Mouse (Mus musculus): Measurements from ENCODE around the gene Atp8b2. TPM values are rescaled to one million over a fixed set of nuclear protein-coding genes. Genes with fewer than 3 reads are reported as not detected.
A peak's percentile ranks its signal among the peaks of the same experiment; 100 is the strongest.

The Atp8b2 gene
- polyA plus RNA-seq (2014; fragmentation: Nextera tagmentation; extraction: Ambion mirVana), result 8.0 and 11.4 TPM in 2 replicates

GRCm38 (mm10) chr3:89963221-89963763 is at the start of gene Atp8b2:
Gene Atp8b2, minus strand, starts transcription at chr3:89963508.
- H3K4me3 ChIP-seq (ENCODE audit: low read depth, low read length), result peak within 1 kb of the TSS; percentile 78
- no peaks in the 10 kb centered on the region for H3K27me3 ChIP-seq (ENCODE audit: control insufficient read depth, insufficient read depth, low read length)
- no peaks in the 10 kb centered on the region for H3K9me3 ChIP-seq (ENCODE audit: control insufficient read depth, low read length)
- no peaks in the 10 kb centered on the region for H3K36me3 ChIP-seq (ENCODE audit: control insufficient read depth, insufficient read depth, low read length)
- peak within 1 kb of the TSS; percentile 79 for H3K4me2 ChIP-seq
- peak within 1 kb of the TSS; percentile 89 for H3K9ac ChIP-seq (ENCODE audit: low read length)
- H3K4me1 ChIP-seq (ENCODE audit: control insufficient read depth, insufficient read depth, low read length), result peaks cover 44% of the 10 kb centered on the region
- peak within 1 kb of the TSS; percentile 77 for H3K27ac ChIP-seq (ENCODE audit: low read depth, low read length)
- 1% methylated on average over 30 of the region's 35 CpGs for WGBS
- DNase-seq (ENCODE audit: low spot score, missing footprints), result peak; percentile 97
- ATAC-seq (ENCODE audit: low FRiP score), result peak; percentile 72

GRCm38 (mm10) chr3:90010291-90010690 is 47.0 kb upstream of the Atp8b2 start:
- Histone ChIP-seq H3K4me2 (no peak overlapping the region), H3K9me3 (ENCODE audit: control insufficient read depth, low read length) (no peaks in the 10 kb centered on the region), H3K27ac (ENCODE audit: low read depth, low read length) (no peak overlapping the region), H3K4me3 (ENCODE audit: low read depth, low read length) (no peak overlapping the region), H3K36me3 (ENCODE audit: control insufficient read depth, insufficient read depth, low read length) (peaks cover 39% of the 10 kb centered on the region), H3K9ac (ENCODE audit: low read length) (no peak overlapping the region), H3K4me1 (ENCODE audit: control insufficient read depth, insufficient read depth, low read length) (no peaks in the 10 kb centered on the region), H3K27me3 (ENCODE audit: control insufficient read depth, insufficient read depth, low read length) (no peaks in the 10 kb centered on the region)
- 95% methylated on average over 2 of the region's 2 CpGs for WGBS
- no peak for DNase-seq (ENCODE audit: low spot score, missing footprints)
- no peak for ATAC-seq (ENCODE audit: low FRiP score)

DNA sequence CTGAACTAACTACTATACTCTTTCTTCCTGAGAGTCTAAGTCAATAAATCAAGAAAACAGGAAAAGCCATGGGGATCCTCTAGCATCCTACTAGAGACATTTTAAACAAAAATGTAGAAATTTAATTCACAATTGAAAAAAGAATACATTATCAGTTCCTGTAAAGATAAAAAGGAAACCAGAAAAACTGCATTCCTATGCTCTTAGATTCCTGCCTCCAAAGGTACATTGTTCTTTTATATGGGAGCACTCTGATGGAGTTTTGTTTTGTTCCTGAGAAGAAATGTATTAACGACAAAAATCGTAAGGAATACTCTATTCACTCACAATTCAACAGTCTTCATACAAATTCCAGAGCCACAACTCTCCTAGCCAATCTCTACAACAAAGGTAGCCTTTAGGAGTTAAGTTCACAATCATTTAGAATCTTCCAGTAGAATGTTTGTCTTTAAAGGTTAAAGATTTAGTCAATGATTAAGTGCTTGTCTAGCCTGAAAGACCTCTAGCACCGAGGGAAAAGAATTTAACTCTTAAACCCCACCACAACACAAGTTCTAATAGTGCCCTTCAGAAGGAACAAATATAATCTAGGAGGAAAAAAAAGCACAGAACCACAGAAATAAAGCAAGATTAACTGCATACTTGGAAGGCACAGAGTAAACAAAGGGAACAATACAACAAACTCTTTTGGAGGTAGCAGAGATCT is 40.9 kb upstream of the Atp8b2 start:
- WGBS, result 82% methylated on average over 3 of the region's 3 CpGs
- H3K36me3 ChIP-seq (ENCODE audit: control insufficient read depth, insufficient read depth, low read length), result peaks cover 14% of the 10 kb centered on the region
- H3K4me1 ChIP-seq (ENCODE audit: control insufficient read depth, insufficient read depth, low read length), result no peaks in the 10 kb centered on the region; the same call in 1 of the 2 replicates
- H3K4me2 ChIP-seq, result no peak overlapping the region
- no peaks in the 10 kb centered on the region for H3K27me3 ChIP-seq (ENCODE audit: control insufficient read depth, insufficient read depth, low read length)
- H3K27ac ChIP-seq (ENCODE audit: low read depth, low read length), result no peak overlapping the region
- no peak overlapping the region for H3K9ac ChIP-seq (ENCODE audit: low read length)
- DNase-seq (ENCODE audit: low spot score, missing footprints) (no peak), ATAC-seq (ENCODE audit: low FRiP score) (no peak)
- H3K4me3 ChIP-seq (ENCODE audit: low read depth, low read length), result no peak overlapping the region
- H3K9me3 ChIP-seq (ENCODE audit: control insufficient read depth, low read length), result no peaks in the 10 kb centered on the region

GRCm38 (mm10) chr3:89999830-90000229 is 36.5 kb upstream of the Atp8b2 start:
- Histone ChIP-seq H3K4me1 (ENCODE audit: control insufficient read depth, insufficient read depth, low read length) (no peaks in the 10 kb centered on the region; the same call in 1 of the 2 replicates), H3K4me2 (no peak overlapping the region), H3K9me3 (ENCODE audit: control insufficient read depth, low read length) (no peaks in the 10 kb centered on the region), H3K27ac (ENCODE audit: low read depth, low read length) (no peak overlapping the region), H3K36me3 (ENCODE audit: control insufficient read depth, insufficient read depth, low read length) (peaks cover 4% of the 10 kb centered on the region; the same call in 1 of the 2 replicates), H3K4me3 (ENCODE audit: low read depth, low read length) (no peak overlapping the region), H3K9ac (ENCODE audit: low read length) (peak overlapping the region; percentile 83; the same call in 1 of the 2 replicates), H3K27me3 (ENCODE audit: control insufficient read depth, insufficient read depth, low read length) (no peaks in the 10 kb centered on the region)
- no peak for ATAC-seq (ENCODE audit: low FRiP score)
- DNase-seq (ENCODE audit: low spot score, missing footprints), result no peak
- WGBS, result 91% methylated on average over 4 of the region's 4 CpGs

DNA sequence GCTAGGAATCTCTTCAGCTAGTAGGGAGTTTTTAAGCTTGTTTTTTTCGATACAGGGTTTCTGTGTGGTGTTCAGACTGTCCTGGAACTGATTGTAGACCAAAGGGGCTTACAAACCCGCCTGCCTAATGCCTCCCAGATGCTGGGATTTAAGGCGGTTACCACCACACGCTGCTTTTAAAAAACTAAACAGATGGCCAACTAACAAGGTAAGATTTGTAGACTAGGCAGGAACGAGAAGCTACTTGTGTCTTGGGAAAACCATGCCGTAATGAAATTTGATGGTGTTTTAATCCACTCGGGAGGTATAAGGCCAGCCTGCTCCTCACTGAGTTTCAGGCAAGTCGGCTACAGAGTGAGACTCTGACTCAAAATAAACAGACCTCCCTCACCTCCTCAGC is 35.8 kb upstream of the Atp8b2 start:
- peak overlapping the region; percentile 46 for H3K27ac ChIP-seq (ENCODE audit: low read depth, low read length)
- peak overlapping the region; percentile 83 for H3K9ac ChIP-seq (ENCODE audit: low read length)
- H3K27me3 ChIP-seq (ENCODE audit: control insufficient read depth, insufficient read depth, low read length), result no peaks in the 10 kb centered on the region
- H3K4me1 ChIP-seq (ENCODE audit: control insufficient read depth, insufficient read depth, low read length), result no peaks in the 10 kb centered on the region; the same call in 1 of the 2 replicates
- DNase-seq (ENCODE audit: low spot score, missing footprints) (no peak), ATAC-seq (ENCODE audit: low FRiP score) (peak; percentile 58)
- peak overlapping the region; percentile 71 for H3K4me3 ChIP-seq (ENCODE audit: low read depth, low read length)
- peaks cover 4% of the 10 kb centered on the region; the same call in 1 of the 2 replicates for H3K36me3 ChIP-seq (ENCODE audit: control insufficient read depth, insufficient read depth, low read length)
- peak overlapping the region; percentile 73 for H3K4me2 ChIP-seq
- WGBS, result 22% methylated on average over 8 of the region's 8 CpGs
- no peaks in the 10 kb centered on the region for H3K9me3 ChIP-seq (ENCODE audit: control insufficient read depth, low read length)

- Histone ChIP-seq H3K36me3 (ENCODE audit: control insufficient read depth, insufficient read depth, low read length) (peaks cover 4% of the 10 kb centered on the region; the same call in 1 of the 2 replicates), H3K4me2 (peak within 1 kb of the TSS; percentile 73), H3K27me3 (ENCODE audit: control insufficient read depth, insufficient read depth, low read length) (no peaks in the 10 kb centered on the region), H3K27ac (ENCODE audit: low read depth, low read length) (peak within 1 kb of the TSS; percentile 46), H3K4me3 (ENCODE audit: low read depth, low read length) (peak within 1 kb of the TSS; percentile 71), H3K9me3 (ENCODE audit: control insufficient read depth, low read length) (no peaks in the 10 kb centered on the region), H3K4me1 (ENCODE audit: control insufficient read depth, insufficient read depth, low read length) (no peaks in the 10 kb centered on the region; the same call in 1 of the 2 replicates), H3K9ac (ENCODE audit: low read length) (peak within 1 kb of the TSS; percentile 83)
- peak; percentile 100 for DNase-seq (ENCODE audit: low spot score, missing footprints)
- ATAC-seq (ENCODE audit: low FRiP score), result peak; percentile 93
- under 1% methylated on average over 26 of the region's 26 CpGs for WGBS
These were observed 35.3 kb upstream of the Atp8b2 start, which contains the start of gene Hax1 for GRCm38 (mm10) chr3:89998612-89999054. Gene Hax1, minus strand, starts transcription at chr3:89998780.

GRCm38 (mm10) chr3:89997791-89998495 is 34.6 kb upstream of the Atp8b2 start:
- Histone ChIP-seq H3K4me2 (peak overlapping the region; percentile 73), H3K9me3 (ENCODE audit: control insufficient read depth, low read length) (no peaks in the 10 kb centered on the region), H3K4me3 (ENCODE audit: low read depth, low read length) (peak overlapping the region; percentile 71), H3K27ac (ENCODE audit: low read depth, low read length) (peak overlapping the region; percentile 5; the same call in 1 of the 2 replicates), H3K9ac (ENCODE audit: low read length) (peak overlapping the region; percentile 82), H3K36me3 (ENCODE audit: control insufficient read depth, insufficient read depth, low read length) (peaks cover 4% of the 10 kb centered on the region; the same call in 1 of the 2 replicates), H3K27me3 (ENCODE audit: control insufficient read depth, insufficient read depth, low read length) (no peaks in the 10 kb centered on the region), H3K4me1 (ENCODE audit: control insufficient read depth, insufficient read depth, low read length) (no peaks in the 10 kb centered on the region; the same call in 1 of the 2 replicates)
- 13% methylated on average over 21 of the region's 23 CpGs for WGBS
- DNase-seq (ENCODE audit: low spot score, missing footprints) (peak; percentile 96), ATAC-seq (ENCODE audit: low FRiP score) (peak; percentile 59)

DNA sequence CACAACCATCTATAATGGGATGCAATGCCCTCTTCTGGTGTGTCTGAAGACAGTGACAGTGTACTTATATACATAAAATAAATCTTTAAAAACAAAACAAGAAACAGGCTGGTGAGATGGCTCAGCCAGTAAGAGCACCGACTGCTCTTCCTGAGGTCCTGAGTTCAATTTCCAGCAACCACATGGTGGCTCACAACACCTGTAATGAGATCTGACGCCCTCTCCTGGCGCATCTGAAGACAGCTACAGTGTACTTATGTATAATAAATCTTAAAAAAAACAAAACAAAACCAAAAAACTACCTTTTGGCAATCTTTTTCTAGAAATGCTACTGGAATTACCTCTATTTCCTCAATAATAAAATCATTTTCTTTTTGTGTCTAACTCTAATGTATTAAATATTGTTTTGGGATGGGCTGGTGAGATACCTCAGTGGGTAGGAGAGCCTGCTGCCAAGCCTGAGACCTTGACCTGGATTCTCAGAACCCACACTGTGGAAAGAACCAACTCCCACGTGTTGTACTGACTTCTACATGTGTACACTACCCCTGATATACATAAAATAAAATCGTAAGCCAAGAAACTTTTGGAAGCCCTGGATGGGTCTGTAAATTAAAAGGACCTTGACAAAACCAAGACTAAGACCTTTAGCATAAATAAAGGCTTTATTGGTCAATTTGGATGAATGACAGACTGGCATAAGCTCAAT is 31.7 kb upstream of the Atp8b2 start:
- peak; percentile 64 for DNase-seq (ENCODE audit: low spot score, missing footprints)
- Histone ChIP-seq H3K4me2 (no peak overlapping the region), H3K9ac (ENCODE audit: low read length) (no peak overlapping the region), H3K9me3 (ENCODE audit: control insufficient read depth, low read length) (no peaks in the 10 kb centered on the region), H3K4me3 (ENCODE audit: low read depth, low read length) (no peak overlapping the region), H3K36me3 (ENCODE audit: control insufficient read depth, insufficient read depth, low read length) (no peaks in the 10 kb centered on the region), H3K27me3 (ENCODE audit: control insufficient read depth, insufficient read depth, low read length) (no peaks in the 10 kb centered on the region), H3K27ac (ENCODE audit: low read depth, low read length) (no peak overlapping the region), H3K4me1 (ENCODE audit: control insufficient read depth, insufficient read depth, low read length) (no peaks in the 10 kb centered on the region; the same call in 1 of the 2 replicates)
- 92% methylated on average over 5 of the region's 5 CpGs for whole genome bisulfite sequencing
- ATAC-seq (ENCODE audit: low FRiP score), result no peak

Data from midbrain, embryonic 11.5 days (tissue).